Mouse (Mus musculus) spleen, adult 18-20 months (tissue): ENCODE results near the gene Ntrk3.
A peak's percentile ranks its signal among the peaks of the same experiment; 100 is the strongest.

Experiments used
- DNase-seq, 2 experiments: peaks; one replicate each; pipeline ENCODE4 v3.0.0; 2022; ENCODE audit warnings: mixed read lengths in 2 of 2

The Ntrk3 gene

DNA sequence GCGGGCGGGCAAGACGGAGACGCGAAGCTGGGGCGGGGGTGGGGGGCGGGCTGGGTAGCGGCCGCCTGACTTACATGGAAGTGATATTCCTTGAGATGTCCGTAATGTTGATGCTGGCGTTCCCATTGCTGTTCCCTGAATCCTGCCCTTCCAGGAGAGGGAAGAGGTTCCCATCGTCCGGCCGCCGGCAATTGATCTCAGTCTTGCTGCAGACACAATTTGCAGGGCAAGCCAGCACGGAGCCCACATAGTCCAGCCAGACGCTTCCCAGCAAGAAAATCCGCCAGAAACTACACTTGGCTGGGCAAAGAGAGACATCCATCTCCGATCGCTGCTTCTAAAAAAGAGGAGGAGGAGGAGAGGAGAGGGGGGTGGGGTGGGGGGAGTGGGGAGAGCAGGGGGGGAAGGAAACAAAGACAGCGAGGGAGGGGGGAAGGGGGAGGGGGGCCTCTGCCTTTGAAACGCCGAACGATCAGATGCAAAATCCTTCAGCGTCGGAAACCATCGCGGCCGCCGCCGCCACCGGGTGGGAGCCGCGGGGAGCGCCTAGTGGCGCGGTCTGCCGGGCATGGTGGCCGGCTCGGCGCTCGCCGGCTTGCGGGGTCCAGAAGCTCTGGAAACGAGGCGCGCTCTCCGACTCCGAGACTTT is 160.2 kb downstream of the Ntrk3 start:
- no peak for DNase-seq

DNA sequence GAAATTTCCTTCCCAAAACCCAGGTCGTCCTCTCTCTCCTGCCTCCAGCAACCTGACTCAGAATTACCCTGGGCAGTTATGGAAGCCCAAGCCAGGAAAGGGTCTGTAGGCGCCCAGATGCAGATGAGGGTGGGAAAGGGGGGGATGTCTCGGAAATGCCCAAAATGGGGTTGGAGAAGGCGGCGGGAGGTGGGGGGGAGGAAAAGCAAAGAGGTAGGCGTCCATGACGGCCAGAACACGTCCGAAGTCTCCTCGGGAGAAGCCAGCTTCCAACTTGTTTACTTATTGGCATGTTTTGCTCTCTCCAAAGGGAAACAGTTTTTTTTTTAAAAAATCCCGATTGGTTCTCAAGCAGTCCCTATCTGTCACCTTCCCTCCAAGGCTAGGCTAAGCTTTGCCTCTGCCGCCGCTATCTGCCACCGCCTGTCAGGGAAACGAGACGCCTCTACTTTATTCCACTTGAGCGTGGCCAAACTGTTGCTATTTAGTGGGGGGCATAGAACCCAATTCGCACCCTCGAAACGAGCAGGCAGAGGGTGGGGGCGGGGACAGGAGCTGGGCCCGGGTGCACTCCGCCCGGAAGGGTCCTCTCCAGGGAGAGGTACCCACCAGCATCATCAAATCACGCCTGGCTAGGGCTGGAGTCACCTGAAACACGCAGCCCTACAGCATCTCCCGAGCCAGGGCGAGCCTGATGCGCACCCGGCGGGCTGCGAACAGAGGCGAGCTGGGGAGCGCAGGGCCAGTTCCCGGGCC is 160.9 kb downstream of the Ntrk3 start:
- no peak for DNase-seq

DNA sequence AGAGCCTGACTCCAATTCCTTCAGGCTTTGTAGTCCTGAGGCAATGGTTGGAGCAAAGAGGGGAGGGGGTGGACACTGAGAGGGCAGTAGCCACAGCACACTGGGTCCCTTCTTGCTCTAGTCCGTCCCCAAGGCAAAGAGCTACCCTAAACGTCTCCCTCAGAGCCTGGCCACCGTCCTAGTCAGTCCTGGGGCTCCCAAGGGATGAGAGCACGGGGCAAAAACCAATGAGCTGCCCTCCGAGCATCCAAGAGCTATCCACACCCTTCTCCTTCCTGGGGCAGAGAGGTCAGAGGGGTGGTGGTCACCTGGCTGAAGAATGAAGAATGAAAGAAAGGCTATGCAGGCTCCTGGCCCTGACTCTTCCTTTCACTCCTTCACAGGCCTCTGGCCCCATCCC is 161.6 kb downstream of the Ntrk3 start:
- no peak for DNase-seq

DNA sequence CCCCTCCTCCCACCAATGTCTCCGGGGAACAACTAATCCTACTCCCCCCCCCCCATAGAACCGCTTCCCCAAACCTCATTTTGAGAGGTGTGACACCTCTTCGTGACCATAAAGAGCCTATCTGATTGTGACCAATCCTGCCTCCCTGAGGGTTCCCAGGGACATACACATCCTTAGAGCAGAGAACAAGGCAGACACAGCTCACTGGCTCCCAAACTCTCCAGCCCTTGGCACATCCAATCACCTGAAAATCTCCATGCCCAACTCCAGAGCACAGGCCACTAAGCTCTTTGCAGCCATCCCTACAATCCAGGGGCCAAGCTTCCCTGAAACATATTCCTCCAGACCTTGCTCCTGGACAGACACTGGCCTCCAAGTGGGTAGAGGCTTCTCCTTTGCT is 162.3 kb downstream of the Ntrk3 start:
- DNase-seq = no peak

DNA sequence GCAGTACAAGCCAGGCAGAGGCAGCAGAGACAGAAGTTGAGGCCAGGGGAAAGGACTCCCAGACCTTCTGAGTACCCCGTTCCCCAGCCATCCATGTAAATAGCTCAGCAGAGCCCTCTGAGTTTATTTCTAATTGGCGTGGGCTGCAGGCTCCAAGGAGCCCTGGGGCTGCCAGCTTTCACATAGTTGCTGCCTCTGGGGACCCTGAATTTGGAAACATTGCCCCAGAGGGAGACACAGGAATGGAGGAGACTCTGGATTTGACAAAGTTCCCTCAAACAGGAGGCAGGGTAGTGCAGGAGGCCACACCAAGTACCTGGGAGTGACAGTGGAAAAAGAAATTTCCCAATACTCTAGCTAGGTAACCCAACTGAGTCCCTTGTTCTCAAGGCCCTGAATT is 166.6 kb downstream of the Ntrk3 start:
- no peak for DNase-seq

DNA sequence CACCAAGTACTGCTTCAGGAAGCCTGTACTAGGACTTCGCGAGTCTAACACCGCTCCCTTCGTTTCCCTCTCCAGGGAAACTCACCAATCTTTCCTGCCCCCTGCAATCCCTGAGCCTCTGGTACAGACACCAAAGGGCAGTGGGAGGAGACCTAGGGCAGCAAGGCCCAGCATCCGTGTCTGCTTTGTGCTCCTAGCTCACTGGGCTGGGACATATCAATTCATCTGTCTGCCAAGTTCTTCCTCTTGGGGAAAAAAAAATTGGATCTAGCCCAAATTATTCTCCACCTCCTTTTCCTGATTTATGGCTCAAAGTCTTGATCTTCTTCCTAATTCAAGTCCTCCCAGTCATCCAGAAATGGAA is 168.6 kb downstream of the Ntrk3 start:
- no peak for DNase-seq

DNA sequence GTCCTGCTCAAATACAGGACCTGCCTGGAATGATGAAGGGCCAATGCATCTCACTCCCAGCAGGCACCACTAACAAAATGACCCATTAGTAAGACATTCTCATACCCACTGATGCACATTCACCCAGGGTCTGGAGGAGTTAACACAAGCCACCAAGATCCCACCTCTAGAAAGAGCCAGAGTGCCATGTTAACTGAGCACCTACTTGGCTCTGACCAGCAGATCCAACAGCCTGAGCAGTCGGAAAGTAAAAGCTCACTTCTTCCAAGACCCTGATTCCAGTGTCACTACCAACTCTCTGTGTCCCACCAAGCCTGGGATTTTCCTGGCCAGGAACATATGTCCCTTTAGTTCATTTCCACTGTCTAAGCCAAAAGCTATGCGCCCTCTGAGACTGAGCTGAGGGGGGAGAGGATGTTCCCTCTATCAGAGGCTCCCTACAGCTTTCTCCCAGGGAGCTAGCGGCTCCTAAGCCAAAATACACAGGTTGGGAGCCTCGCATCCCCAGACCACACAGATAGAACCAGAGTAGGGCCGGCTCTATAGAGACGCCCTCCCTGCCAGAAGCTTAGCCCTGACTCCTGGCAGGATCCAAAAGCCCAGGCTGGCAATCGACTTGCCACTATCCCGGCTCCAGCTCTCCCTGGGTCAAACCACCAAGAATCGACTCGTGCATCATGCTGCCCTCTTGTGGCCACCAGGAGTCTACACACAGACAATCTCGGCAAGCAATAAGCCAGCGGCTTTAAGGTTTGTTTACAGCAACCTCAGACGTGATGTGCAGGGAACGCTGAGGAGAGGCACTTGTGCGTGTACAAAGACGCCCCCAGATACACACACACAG is 169.2 kb downstream of the Ntrk3 start:
- DNase-seq = peak in 1 of 2 experiments; percentile 35

DNA sequence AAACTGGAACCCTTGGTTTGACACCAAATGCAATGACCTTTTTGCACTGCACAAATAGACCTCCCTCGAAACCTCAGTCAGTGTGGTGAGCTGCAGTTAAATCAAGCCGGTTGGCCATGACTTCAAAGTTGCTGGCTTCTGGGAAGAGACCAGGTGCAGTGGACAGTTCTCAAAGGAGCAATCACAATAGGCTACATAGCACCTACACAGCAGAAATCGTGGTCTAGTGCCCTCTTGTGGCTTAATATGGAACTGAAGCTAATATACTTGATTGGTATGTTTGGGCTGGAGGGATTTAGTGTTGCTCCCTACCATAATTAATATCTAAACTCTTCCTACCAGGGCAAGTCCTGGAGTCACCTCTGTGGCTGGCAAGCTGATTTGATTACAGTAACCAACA is 171.2 kb downstream of the Ntrk3 start:
- DNase-seq = no peak

DNA sequence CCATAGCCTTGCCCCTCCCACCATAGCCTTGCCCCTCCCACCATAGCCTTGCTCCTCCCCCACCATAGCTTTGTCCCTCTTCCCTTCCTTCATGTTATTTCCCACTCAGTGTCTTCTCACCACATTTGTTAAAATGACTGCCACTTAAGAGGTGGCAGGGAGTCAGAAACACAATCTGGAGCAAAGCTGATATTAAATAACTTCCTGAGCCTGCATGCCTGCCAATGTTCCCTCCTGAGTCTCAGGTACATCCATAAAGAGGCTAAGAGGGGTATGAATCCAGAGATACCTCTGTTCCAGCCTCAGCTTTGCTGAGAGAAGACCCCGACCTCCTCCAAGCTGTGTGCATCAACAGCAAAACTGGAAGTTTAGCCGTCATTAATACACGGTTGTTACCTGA is 172.4 kb downstream of the Ntrk3 start:
- no peak for DNase-seq

DNA sequence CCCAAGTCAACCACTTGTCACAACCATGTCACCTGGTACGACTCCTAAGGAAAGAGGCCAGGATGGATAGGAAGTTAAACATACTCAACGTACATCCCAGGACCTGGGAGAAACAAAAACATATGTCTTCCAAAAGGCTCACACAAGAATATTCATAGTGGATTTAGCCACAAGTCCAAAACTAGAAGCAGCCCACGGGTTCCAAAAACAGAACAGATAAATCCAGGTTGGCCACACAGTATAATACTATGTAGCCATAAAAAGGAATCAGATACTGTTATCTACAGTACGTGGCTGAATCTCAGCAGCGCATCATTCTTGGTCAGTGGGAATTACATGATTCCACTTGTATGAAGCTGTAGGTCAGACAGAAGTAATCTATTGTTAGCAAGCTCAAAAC is 179.3 kb downstream of the Ntrk3 start:
- DNase-seq = no peak

DNA sequence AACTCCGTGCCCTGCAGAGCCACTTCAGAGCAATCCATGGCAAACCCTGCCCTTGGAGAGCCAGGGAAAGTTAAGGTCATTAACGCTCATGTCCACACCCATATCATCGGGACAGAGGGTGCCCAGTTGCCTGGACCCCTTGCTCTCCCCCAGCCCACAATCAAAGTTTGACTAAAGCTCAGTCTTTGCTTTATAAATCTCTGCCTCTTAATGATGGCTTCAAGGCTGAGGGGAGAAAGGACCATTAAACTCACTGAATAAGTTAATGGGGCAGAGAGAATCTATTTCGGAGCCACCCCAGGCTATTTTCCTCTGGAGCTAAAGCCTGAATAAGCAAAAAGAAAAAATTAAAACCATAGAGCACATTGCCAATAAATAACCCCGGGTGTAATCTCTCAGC is 182.3 kb downstream of the Ntrk3 start:
- no peak for DNase-seq

DNA sequence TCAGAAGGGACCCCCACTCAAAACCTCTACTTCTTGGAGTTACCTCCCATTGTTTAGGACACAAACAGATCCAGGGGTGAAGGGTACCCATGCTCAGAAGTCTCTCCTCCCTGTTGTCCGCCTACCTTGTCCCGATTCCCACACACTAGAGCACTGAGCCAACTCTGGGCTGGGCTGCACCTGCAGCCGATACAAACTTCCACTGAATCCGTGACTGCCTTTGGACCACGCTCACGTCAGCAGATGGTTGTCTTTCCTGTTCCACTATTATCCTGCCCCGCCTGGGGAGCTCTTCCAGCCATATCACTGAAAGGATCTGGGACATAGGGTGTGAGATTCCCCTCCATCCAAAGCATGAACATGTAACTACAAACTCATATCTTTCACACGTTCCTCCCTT is 188.4 kb downstream of the Ntrk3 start:
- no peak for DNase-seq

DNA sequence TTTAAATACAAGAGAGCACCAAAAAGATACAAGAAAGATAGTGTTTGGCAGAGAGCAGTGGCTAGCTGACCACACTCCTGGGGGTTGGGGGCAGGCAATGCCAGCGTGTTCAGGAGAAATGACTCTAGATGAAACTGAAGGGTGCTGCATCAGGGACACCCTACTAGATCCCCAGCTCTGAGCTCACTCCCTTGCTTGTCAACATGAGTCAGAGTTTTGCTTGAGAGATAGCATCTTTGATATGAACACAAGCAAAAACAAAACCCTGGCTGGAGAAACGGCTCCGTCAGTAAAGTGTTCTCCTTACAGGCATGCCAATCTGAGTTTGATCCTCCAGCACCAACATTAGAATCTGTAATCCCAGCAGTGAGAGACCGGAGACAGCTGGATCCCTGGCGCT is 189.1 kb downstream of the Ntrk3 start:
- DNase-seq = no peak

DNA sequence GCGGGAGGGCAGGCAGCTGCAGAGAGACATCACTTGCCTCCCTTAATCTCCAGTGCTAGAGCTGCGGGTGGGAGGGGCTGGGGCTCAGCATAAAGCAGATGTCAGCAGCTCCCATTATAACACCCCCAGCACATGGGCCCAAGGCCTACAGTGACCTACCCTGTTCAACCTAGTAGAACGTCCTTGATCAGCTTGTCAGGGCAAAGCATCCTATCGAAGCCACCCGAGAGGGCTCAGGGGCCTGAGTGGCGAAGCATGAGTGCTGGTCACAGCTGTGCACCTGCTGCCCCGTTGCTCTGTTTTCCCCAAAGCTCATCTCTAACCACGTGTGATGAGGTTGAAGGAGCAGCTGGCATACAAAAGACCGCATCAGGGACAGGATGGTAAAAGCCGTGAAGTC is 191.3 kb downstream of the Ntrk3 start:
- DNase-seq = no peak

DNA sequence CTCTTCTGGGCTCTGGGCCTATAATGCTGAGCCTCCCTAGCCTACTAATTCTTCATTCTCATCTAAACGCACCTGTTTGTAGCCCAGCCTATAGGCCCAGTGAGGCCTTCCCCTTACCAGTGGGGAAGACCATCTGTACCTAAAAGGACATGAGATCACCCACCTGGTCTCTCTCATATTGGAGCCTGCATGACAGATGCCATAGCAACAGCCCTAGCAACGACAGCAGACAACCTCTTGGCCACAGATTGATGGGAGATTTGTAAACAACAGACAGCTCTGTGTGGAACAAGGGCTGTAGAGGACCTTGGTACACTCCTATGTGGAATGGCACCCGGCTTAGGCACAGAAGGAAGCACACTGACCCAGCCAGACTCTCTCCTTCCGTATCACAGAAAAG is 195.3 kb downstream of the Ntrk3 start:
- no peak for DNase-seq

DNA sequence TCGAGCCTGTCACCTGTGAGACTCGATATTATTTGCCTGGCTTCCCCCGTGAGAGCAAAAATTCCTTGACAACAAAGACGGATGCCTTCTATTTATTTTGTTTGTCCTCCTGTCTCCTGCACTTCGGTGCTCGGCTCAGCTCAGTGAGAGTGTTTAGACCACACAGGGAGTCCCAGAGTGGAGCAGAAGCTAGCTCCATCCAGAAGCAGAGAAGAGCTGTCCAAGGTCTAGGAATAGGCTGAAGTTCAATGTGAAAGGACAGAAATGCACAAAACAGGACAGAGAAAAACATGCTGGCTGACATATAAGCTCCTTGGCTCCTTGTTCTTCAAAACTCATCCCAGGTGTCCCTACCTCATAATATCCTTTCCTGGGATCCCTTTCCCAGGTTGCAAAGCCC is 207.5 kb downstream of the Ntrk3 start:
- DNase-seq = no peak

DNA sequence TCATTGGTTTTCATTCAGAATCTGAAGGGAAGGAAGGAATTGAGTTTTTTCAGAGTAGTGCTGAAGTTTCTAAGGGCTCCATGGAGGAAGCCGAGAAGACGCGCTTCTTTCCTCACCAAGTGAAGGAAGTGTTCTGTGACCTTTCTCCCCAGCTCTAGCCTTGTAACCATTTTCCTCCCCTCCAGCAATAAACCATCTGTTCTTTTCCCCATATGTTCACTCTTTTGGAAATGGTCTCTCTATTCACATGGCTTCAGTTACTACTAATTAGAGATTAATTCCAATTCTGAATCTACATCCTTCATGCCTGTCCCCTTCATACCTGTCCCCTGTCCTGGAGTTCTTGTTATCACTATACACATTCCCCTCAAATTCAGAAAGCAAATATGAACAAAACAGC is 209.8 kb downstream of the Ntrk3 start:
- no peak for DNase-seq

DNA sequence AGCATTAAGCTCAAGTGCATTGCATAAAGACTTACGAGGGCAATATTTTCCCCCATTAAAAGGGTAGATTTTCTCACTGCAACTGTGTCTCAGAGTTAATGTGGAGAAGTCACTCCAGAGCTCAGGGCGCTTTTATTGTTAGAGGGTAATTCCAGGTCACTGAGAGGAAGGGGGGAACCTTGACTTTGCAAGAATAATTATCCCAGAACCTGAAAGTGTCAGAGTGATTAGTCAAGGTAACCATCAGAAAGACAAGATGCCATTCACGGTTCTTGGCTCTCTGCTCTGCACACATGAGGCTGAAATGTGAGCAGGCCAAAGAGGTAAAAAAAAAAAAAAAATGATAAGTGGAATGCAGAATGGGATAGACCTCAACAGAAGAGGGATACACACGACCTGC is 210.2 kb downstream of the Ntrk3 start:
- no peak for DNase-seq

DNA sequence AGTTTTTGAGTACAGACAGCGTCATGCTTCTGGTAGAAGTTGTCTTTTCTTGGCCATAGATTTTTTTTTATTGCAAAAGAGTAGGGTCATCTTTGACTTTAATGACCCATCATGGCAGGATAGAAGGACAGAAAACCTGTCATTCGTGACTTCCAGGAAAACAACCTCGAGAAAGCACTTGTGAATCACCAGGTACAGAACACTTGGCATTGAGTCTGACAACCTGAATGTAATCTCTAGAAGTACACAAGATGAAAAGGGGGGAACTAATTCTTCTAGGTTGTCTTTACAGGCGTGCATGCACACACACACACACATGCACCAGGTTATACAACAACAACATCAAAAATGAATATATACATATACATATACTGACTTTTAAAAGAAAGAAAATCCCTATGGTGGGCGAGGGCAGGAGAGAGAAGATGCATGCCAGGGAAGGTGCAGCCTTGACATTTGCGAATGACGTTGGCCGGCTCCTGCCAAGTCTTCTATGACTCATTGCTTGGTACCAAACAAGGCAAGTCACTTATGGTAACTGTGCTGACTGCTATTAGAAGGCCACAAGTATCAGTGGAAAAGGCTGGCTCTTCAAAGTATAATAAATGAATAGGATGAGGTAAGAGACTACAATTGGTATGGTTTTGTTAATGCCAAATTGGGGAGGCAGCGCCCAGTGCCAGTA is 217.4 kb downstream of the Ntrk3 start:
- DNase-seq = no peak

DNA sequence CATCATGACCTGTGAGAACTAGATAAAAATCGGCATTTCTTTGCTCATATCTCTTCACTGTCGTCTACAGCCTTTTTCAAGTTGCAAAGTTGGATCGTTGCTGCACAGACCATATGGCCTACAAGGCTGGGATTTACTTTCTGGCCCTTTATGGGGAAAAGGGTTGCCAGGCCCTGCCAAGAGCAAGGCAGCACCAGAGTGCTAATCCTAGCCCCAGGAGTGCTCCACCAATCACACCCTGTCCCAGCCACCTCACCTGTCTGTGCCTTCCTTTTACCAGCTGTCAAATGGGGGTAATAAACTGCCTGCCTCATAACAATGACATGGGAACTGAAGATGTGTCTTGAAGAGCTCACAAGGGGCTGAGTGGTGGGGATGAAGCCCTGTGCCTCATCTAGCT is 218.1 kb downstream of the Ntrk3 start:
- no peak for DNase-seq

DNA sequence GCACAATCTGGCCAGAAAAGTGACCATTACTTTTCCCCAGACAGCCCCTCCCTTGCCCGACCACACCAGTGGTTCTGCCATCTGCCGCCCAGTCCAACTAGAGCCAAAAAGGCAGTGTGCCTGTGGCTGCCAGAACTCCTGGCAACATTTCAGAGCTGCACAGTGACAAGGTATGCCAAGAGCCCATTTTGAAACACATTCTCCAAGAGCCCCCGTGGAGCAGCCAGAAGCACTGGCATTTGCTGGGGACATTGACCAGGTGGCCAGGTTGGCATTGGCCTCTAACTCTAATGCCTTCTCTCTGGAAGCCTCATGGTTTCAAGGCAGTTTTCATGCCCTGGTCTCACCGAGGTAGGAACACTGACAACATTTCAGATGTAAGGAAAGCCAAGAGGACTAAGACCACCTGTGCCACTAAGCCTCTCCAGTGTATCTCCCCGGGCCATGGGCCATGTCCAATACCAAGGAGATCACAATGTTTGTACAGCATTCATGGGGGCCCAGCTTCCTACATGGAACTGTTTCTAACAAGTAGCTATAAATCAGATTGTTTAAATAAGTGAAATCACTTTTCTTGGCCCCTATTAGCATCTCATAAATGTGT is 218.9 kb downstream of the Ntrk3 start:
- DNase-seq = no peak

DNA sequence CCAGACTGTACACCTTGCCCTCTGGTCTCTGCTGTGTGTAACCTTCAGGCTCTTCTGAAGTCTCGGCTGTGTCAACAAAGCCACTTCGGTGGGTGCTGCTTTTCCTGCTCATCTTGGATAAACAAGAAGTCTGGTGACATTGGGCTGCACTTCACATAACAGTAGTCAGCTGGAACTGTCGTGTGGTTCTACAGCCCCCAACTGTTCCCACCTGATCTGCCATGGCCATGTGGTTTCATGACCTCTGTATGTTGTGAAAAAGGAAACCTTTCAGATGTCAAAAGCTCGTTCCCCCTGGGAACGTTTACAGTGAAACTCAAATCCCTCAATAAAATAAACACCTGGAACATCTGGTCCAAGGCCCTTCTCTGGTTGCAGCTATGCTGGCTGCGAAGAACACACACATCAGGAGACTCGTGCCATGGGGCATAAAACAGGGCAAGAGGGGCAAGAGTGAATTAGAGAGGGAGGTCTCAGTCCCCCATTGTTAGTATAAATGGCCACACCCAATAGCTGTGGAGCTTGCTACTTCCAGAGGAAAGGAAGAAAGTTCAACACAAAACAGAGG is 222.7 kb downstream of the Ntrk3 start:
- no peak for DNase-seq
